Mouse (Mus musculus) spleen, adult 2 months (tissue): ENCODE data around the gene Pam. TPM values are rescaled to one million over a fixed set of nuclear protein-coding genes. Genes with fewer than 3 reads are reported as not detected.

Experiments
- DNase-seq, 2 experiments: peaks; one replicate each; pipeline versions ENCODE4 v3.0.0 to v3.0.0-alpha.2; 2012 to 2021; ENCODE audit warnings: low spot score in 2 of 2, low read depth in 1 of 2
- H3K27ac ChIP-seq: fragments of 200-500 bp; 2 replicates; pipeline ENCODE4 v1.5.1; 2012; ENCODE audit warnings: low read length, inconsistent platforms; ENCODE audit not compliant: insufficient read depth
- H3K27me3 ChIP-seq: fragments of 200-500 bp; 2 replicates; pipeline ENCODE4 v1.6.1; 2012; ENCODE audit warnings: mild to moderate bottlenecking, moderate library complexity, low read length, inconsistent platforms; ENCODE audit not compliant: control insufficient read depth, insufficient read depth
- H3K36me3 ChIP-seq: fragments of 200-500 bp; 2 replicates; pipeline ENCODE4 v1.6.1; 2012; ENCODE audit warnings: mild to moderate bottlenecking, low read length, inconsistent platforms; ENCODE audit not compliant: control insufficient read depth, insufficient read depth
- H3K4me1 ChIP-seq: fragments of 200-500 bp; 2 replicates; pipeline ENCODE4 v1.6.1; 2011; ENCODE audit warnings: inconsistent platforms; ENCODE audit not compliant: control insufficient read depth, insufficient read depth, insufficient read length
- H3K4me3 ChIP-seq: fragments of 200-500 bp; 2 replicates; pipeline ENCODE4 v1.5.1; 2011; ENCODE audit warnings: mild to moderate bottlenecking, inconsistent platforms; ENCODE audit not compliant: insufficient read depth, insufficient read length; ENCODE audit errors: extremely low read depth
- CTCF ChIP-seq: fragments of 200-500 bp; IDR thresholded peaks from 2 replicates; pipeline ENCODE4 v1.5.1; 2011; ENCODE audit warnings: mild to moderate bottlenecking, inconsistent platforms; ENCODE audit not compliant: insufficient read depth, insufficient read length, insufficient replicate concordance; ENCODE audit errors: extremely low read depth
- POLR2A ChIP-seq: fragments of 200-500 bp; IDR thresholded peaks from 2 replicates; pipeline ENCODE4 v1.6.1; 2011; ENCODE audit warnings: low read depth, low read length, inconsistent platforms
- WGBS: fragments of 180-500 bp; shearing (Covaris S2); methylation state at CpG from one replicate; pipeline ENCODE4 v1.1.7; 2018; 5-methylcytosine and 5-hydroxymethylcytosine counted together
- polyA plus RNA-seq: library from polyadenylated mRNA; depleted of rRNA; stranded (reverse); fragments of >200 nt; gene quantifications from 2 replicates; pipeline ENCODE4 v1.2.3, GENCODE M21; 2012

Pam gene
- polyA plus RNA-seq, 1 experiment, result 22.8 TPM

- TF ChIP-seq POLR2A, result no peak
- TF ChIP-seq CTCF, result no peak
- WGBS, result 89% methylated on average over 4 of the region's 4 CpGs
- no peak overlapping the region for H3K4me3 ChIP-seq
- no peak overlapping the region for H3K27ac ChIP-seq
- H3K36me3 ChIP-seq, result peaks cover 18% of the 10 kb centered on the region
- H3K27me3 ChIP-seq, result no peaks in the 10 kb centered on the region
- no peaks in the 10 kb centered on the region for H3K4me1 ChIP-seq
- no peak for DNase-seq
These were observed 341.1 kb downstream of the Pam start for GRCm38 (mm10) chr1:97754392-97754791.

GRCm38 (mm10) chr1:97753216-97753615, 342.2 kb downstream of the Pam start:
- H3K27ac ChIP-seq, result no peak overlapping the region
- TF ChIP-seq POLR2A (no peak), CTCF (no peak)
- H3K27me3 ChIP-seq, result no peaks in the 10 kb centered on the region
- no peak overlapping the region for H3K4me3 ChIP-seq
- H3K36me3 ChIP-seq, result peaks cover 18% of the 10 kb centered on the region
- DNase-seq, result no peak
- no peaks in the 10 kb centered on the region for H3K4me1 ChIP-seq

- Histone ChIP-seq H3K27ac (no peak overlapping the region), H3K4me1 (no peaks in the 10 kb centered on the region), H3K4me3 (no peak overlapping the region), H3K36me3 (peaks cover 20% of the 10 kb centered on the region), H3K27me3 (no peaks in the 10 kb centered on the region)
- 91% methylated on average over 3 of the region's 3 CpGs for WGBS
- DNase-seq, result no peak
- TF ChIP-seq CTCF (no peak), POLR2A (no peak)
These were observed 347.3 kb downstream of the Pam start for GRCm38 (mm10) chr1:97748163-97748562.

GRCm38 (mm10) chr1:97746261-97746660, 349.2 kb downstream of the Pam start:
- H3K4me1 ChIP-seq, result no peaks in the 10 kb centered on the region
- H3K27ac ChIP-seq, result no peak overlapping the region
- TF ChIP-seq CTCF, result no peak
- no peak for TF ChIP-seq POLR2A
- DNase-seq, result no peak
- peaks cover 22% of the 10 kb centered on the region for H3K36me3 ChIP-seq
- no peak overlapping the region for H3K4me3 ChIP-seq
- 90% methylated on average over 7 of the region's 7 CpGs for WGBS
- no peaks in the 10 kb centered on the region for H3K27me3 ChIP-seq

- H3K27me3 ChIP-seq, result no peaks in the 10 kb centered on the region
- 92% methylated on average over 4 of the region's 4 CpGs for WGBS
- TF ChIP-seq POLR2A (no peak), CTCF (no peak)
- H3K4me3 ChIP-seq, result no peak overlapping the region
- H3K36me3 ChIP-seq, result peaks cover 23% of the 10 kb centered on the region
- H3K4me1 ChIP-seq, result no peaks in the 10 kb centered on the region
- DNase-seq, result no peak
- H3K27ac ChIP-seq, result no peak overlapping the region
These were observed 349.7 kb downstream of the Pam start for GRCm38 (mm10) chr1:97745712-97746111.
